Mouse (Mus musculus) hindbrain, postnatal 0 days (tissue): ENCODE measurements around the gene Mrvi1. TPM values are rescaled to one million over a fixed set of nuclear protein-coding genes. Genes with fewer than 3 reads are reported as not detected.

ENCODE experiments used
- ATAC-seq: fragments of 200-750 bp; cut with Nextera tagmentation; 2 replicates; pipeline ENCODE4 v1.8.0; 2017; ENCODE audit warnings: mild to moderate bottlenecking, moderate TSS enrichment, moderate library complexity
- DNase-seq: peaks from one replicate; pipeline ENCODE4 v3.0.0-alpha.2; 2015; ENCODE audit warnings: low spot score
- H3K27ac ChIP-seq: fragments of 300-500 bp; sonication (generic); 2 replicates; pipeline ENCODE4 v1.5.1; 2014; ENCODE audit warnings: mild to moderate bottlenecking
- H3K27me3 ChIP-seq: fragments of 300-500 bp; sonication (generic); 2 replicates; pipeline ENCODE4 v1.6.1; 2014; ENCODE audit warnings: low read length, mixed read lengths; ENCODE audit not compliant: insufficient read depth
- H3K36me3 ChIP-seq: fragments of 300-500 bp; sonication (generic); 2 replicates; pipeline ENCODE4 v1.6.1; 2014; ENCODE audit warnings: low read length, mixed read lengths; ENCODE audit not compliant: insufficient read depth
- H3K4me1 ChIP-seq: fragments of 300-500 bp; sonication (generic); 2 replicates; pipeline ENCODE4 v1.6.1; 2014; ENCODE audit warnings: antibody characterized with exemption, low read length, mixed read lengths; ENCODE audit not compliant: insufficient read depth
- H3K4me2 ChIP-seq: fragments of 300-500 bp; sonication (generic); 2 replicates; pipeline ENCODE4 v1.6.1; 2014; ENCODE audit warnings: low read depth, mild to moderate bottlenecking, low read length, moderate library complexity, mixed read lengths
- H3K4me3 ChIP-seq: fragments of 300-500 bp; sonication (generic); 2 replicates; pipeline ENCODE4 v1.5.1; 2014; ENCODE audit warnings: low read length
- H3K9ac ChIP-seq: fragments of 300-500 bp; sonication (generic); replicated peaks from 2 replicates; pipeline ENCODE4 v1.6.1; 2014; ENCODE audit warnings: mild to moderate bottlenecking, low read length, moderate library complexity, mixed read lengths
- H3K9me3 ChIP-seq: fragments of 300-500 bp; sonication (generic); 2 replicates; pipeline ENCODE4 v1.6.1; 2016; ENCODE audit warnings: low read length, mixed read lengths
- CTCF ChIP-seq: IDR thresholded peaks from 2 replicates; pipeline ENCODE4 v1.5.1; 2016; ENCODE audit warnings: antibody characterized with exemption, control low read depth, low read depth
- WGBS: fragments of 180-500 bp; shearing (Covaris S2); extraction: QIAGEN DNeasy Blood & Tissue Kit; methylation state at CpG from one replicate; pipeline ENCODE4 v1.1.7; 2014; 5-methylcytosine and 5-hydroxymethylcytosine counted together
- polyA plus RNA-seq: library from polyadenylated mRNA; unstranded; fragments of >200 nt; fragmentation: Nextera tagmentation; extraction: Ambion mirVana; gene quantifications from 2 replicates; pipeline ENCODE4 v1.2.1, GENCODE M21; 2015
- total RNA-seq: library from RNA; depleted of rRNA; stranded (reverse); fragments of >200 nt; gene quantifications from 2 replicates; pipeline ENCODE4 v1.2.3, GENCODE M21; 2014

Mrvi1 gene
- total and polyA plus RNA-seq, 2 experiments from 2014 or later = 0.78 to 3.3 TPM

- Histone ChIP-seq H3K27ac (no peak overlapping the region), H3K4me2 (no peak overlapping the region), H3K9ac (no peak overlapping the region), H3K4me1 (no peaks in the 10 kb centered on the region), H3K4me3 (no peak overlapping the region), H3K27me3 (no peaks in the 10 kb centered on the region), H3K9me3 (no peaks in the 10 kb centered on the region), H3K36me3 (no peaks in the 10 kb centered on the region)
- TF ChIP-seq CTCF = no peak
- 61% methylated on average over 8 of the region's 8 CpGs for WGBS
- no peak for ATAC-seq
- DNase-seq = no peak
Measured at GRCm38 (mm10) chr7:110981036-110981435, 1.2 kb downstream of the Mrvi1 start.

GRCm38 (mm10) chr7:110977699-110978392 lies 4.4 kb downstream of the Mrvi1 start:
- H3K27me3 ChIP-seq = no peaks in the 10 kb centered on the region
- H3K36me3 ChIP-seq = no peaks in the 10 kb centered on the region
- H3K4me2 ChIP-seq = no peak overlapping the region
- no peak overlapping the region for H3K4me3 ChIP-seq
- H3K27ac ChIP-seq = no peak overlapping the region
- WGBS = 88% methylated on average over 7 of the region's 7 CpGs
- no peaks in the 10 kb centered on the region for H3K9me3 ChIP-seq
- no peaks in the 10 kb centered on the region for H3K4me1 ChIP-seq
- H3K9ac ChIP-seq = no peak overlapping the region
- ATAC-seq (no peak), DNase-seq (no peak)
- TF ChIP-seq CTCF = no peak

- TF ChIP-seq CTCF = no peak
- no peaks in the 10 kb centered on the region for H3K9me3 ChIP-seq
- WGBS = 78% methylated on average over 4 of the region's 4 CpGs
Measured at GRCm38 (mm10) chr7:110973450-110973849, 8.8 kb downstream of the Mrvi1 start.

GRCm38 (mm10) chr7:110972796-110973195 lies 9.5 kb downstream of the Mrvi1 start:
- Histone ChIP-seq H3K27ac (no peak overlapping the region), H3K9ac (no peak overlapping the region), H3K4me3 (no peak overlapping the region), H3K4me2 (no peak overlapping the region), H3K36me3 (no peaks in the 10 kb centered on the region), H3K9me3 (no peaks in the 10 kb centered on the region), H3K27me3 (no peaks in the 10 kb centered on the region), H3K4me1 (no peaks in the 10 kb centered on the region)
- WGBS = 87% methylated on average over 2 of the region's 2 CpGs
- ATAC-seq (no peak), DNase-seq (no peak)
- no peak for TF ChIP-seq CTCF

More at GRCm38 (mm10) chr7:110973450-110973849, 8.8 kb downstream of the Mrvi1 start:
- H3K27ac ChIP-seq = no peak overlapping the region
- H3K4me1 ChIP-seq = no peaks in the 10 kb centered on the region
- no peak overlapping the region for H3K4me3 ChIP-seq
- ATAC-seq (no peak), DNase-seq (no peak)
- H3K27me3 ChIP-seq = no peaks in the 10 kb centered on the region
- no peaks in the 10 kb centered on the region for H3K36me3 ChIP-seq
- no peak overlapping the region for H3K4me2 ChIP-seq
- H3K9ac ChIP-seq = no peak overlapping the region

GRCm38 (mm10) chr7:110967373-110967772 lies 14.9 kb downstream of the Mrvi1 start:
- no peak overlapping the region for H3K4me2 ChIP-seq
- H3K4me1 ChIP-seq = no peaks in the 10 kb centered on the region
- no peaks in the 10 kb centered on the region for H3K36me3 ChIP-seq
- TF ChIP-seq CTCF = no peak
- H3K4me3 ChIP-seq = no peak overlapping the region
- H3K27me3 ChIP-seq = no peaks in the 10 kb centered on the region
- DNase-seq (no peak), ATAC-seq (no peak)
- WGBS = 87% methylated on average over 4 of the region's 4 CpGs
- H3K27ac ChIP-seq = no peak overlapping the region
- H3K9ac ChIP-seq = no peak overlapping the region
- no peaks in the 10 kb centered on the region for H3K9me3 ChIP-seq

GRCm38 (mm10) chr7:110966853-110967252 lies 15.4 kb downstream of the Mrvi1 start:
- no peaks in the 10 kb centered on the region for H3K27me3 ChIP-seq
- H3K9ac ChIP-seq = no peak overlapping the region
- no peak for TF ChIP-seq CTCF
- H3K9me3 ChIP-seq = no peaks in the 10 kb centered on the region
- DNase-seq (no peak), ATAC-seq (no peak)
- WGBS = 91% methylated on average over 5 of the region's 5 CpGs
- no peak overlapping the region for H3K4me2 ChIP-seq
- H3K27ac ChIP-seq = no peak overlapping the region
- no peaks in the 10 kb centered on the region for H3K4me1 ChIP-seq
- no peaks in the 10 kb centered on the region for H3K36me3 ChIP-seq
- no peak overlapping the region for H3K4me3 ChIP-seq

GRCm38 (mm10) chr7:110965387-110965786 lies 16.9 kb downstream of the Mrvi1 start:
- no peak for ATAC-seq
- H3K9me3 ChIP-seq = no peaks in the 10 kb centered on the region
- H3K27ac ChIP-seq = no peak overlapping the region
- 73% methylated on average over 3 of the region's 3 CpGs for WGBS
- no peak overlapping the region for H3K9ac ChIP-seq
- H3K27me3 ChIP-seq = no peaks in the 10 kb centered on the region
- no peak overlapping the region for H3K4me3 ChIP-seq
- TF ChIP-seq CTCF = no peak
- no peak for DNase-seq
- no peaks in the 10 kb centered on the region for H3K36me3 ChIP-seq
- H3K4me1 ChIP-seq = no peaks in the 10 kb centered on the region
- H3K4me2 ChIP-seq = no peak overlapping the region
